9 mouse cellular contexts compared by ENCODE assay signal in genomic region chr5:131007198-131007597, GRCm38 (mm10).
DNase-seq lines count a peak whose midpoint lies in the region; ATAC-seq and TF ChIP-seq lines count a peak whose summit lies in the region.
"Had no signal": no experiment of that assay in that cellular context is flagged by ENCODE, and none has a peak within 500 bp of the region (broad histone marks: within the 10 kb centered on the region; RNA-seq: fewer than 3 reads in every experiment).

No protein-coding gene starts in this region.

- no peak overlapping the region for H3K4me2 ChIP-seq in hindbrain, embryonic 13.5 days
- no peak overlapping the region for H3K4me2 ChIP-seq in hindbrain, embryonic 11.5 days (replicated peaks; ENCODE audit: low read depth, low read length)
- H3K4me2 ChIP-seq in intestine, embryonic 16.5 days (ENCODE audit: low read depth, low read length), result no peak overlapping the region
- H3K4me2 ChIP-seq: embryonic facial prominence, embryonic 15.5 days had no signal

- no peaks in the 10 kb centered on the region for H3K27me3 ChIP-seq in hindbrain, embryonic 13.5 days
- H3K27me3 ChIP-seq in hindbrain, embryonic 11.5 days (ENCODE audit: control insufficient read depth, insufficient read depth, low read length), result no peaks in the 10 kb centered on the region
- no peaks in the 10 kb centered on the region for H3K27me3 ChIP-seq in intestine, embryonic 16.5 days (replicated peaks; ENCODE audit: control insufficient read depth, insufficient read depth, low read length)
- H3K27me3 ChIP-seq: embryonic facial prominence, embryonic 15.5 days had no signal

- WGBS in hindbrain, embryonic 13.5 days, result 59% methylated on average over 7 of the region's 7 CpGs
- 84% methylated on average over 7 of the region's 7 CpGs for WGBS in hindbrain, embryonic 11.5 days
- 78% methylated on average over 7 of the region's 7 CpGs for WGBS in intestine, embryonic 16.5 days

- 0 out of 2 replicates have a peak, but pooled peaks cover 3% of the 10 kb centered on the region for H3K4me1 ChIP-seq in hindbrain, embryonic 13.5 days (replicated peaks)
- no peaks in the 10 kb centered on the region for H3K4me1 ChIP-seq in hindbrain, embryonic 11.5 days (replicated peaks; ENCODE audit: control insufficient read depth, insufficient read depth, low read length)
- no peaks in the 10 kb centered on the region for H3K4me1 ChIP-seq in intestine, embryonic 16.5 days (ENCODE audit: control insufficient read depth, insufficient read depth, low read length)
- H3K4me1 ChIP-seq: embryonic facial prominence, embryonic 15.5 days had no signal

- ATAC-seq in hindbrain, embryonic 13.5 days (ENCODE audit: low FRiP score), result peak; percentile 57
- no peak for ATAC-seq in hindbrain, embryonic 11.5 days (ENCODE audit: low FRiP score)
- ATAC-seq in intestine, embryonic 16.5 days, result no peak

- H3K36me3 ChIP-seq in hindbrain, embryonic 13.5 days, result 0 out of 2 replicates have a peak, but pooled peaks cover 3% of the 10 kb centered on the region
- no peaks in the 10 kb centered on the region for H3K36me3 ChIP-seq in hindbrain, embryonic 11.5 days (ENCODE audit: control insufficient read depth, insufficient read depth, low read length)
- no peaks in the 10 kb centered on the region for H3K36me3 ChIP-seq in intestine, embryonic 16.5 days (ENCODE audit: control insufficient read depth, insufficient read depth, low read length)
- H3K36me3 ChIP-seq: embryonic facial prominence, embryonic 15.5 days had no signal

- no peak for TF ChIP-seq CTCF in layer of hippocampus, adult 2 months (conservative IDR thresholded peaks at IDR 0.05)

- no peak overlapping the region for H3K27ac ChIP-seq in hindbrain, embryonic 13.5 days
- no peak overlapping the region for H3K27ac ChIP-seq in hindbrain, embryonic 11.5 days (ENCODE audit: low read depth, low read length)
- peak overlapping the region; percentile 85 for H3K27ac ChIP-seq in layer of hippocampus, adult 2 months
- no peak overlapping the region for H3K27ac ChIP-seq in intestine, embryonic 16.5 days (ENCODE audit: low read length)
- H3K27ac ChIP-seq: embryonic facial prominence, embryonic 15.5 days had no signal

- H3K4me3 ChIP-seq in hindbrain, embryonic 13.5 days, result no peak overlapping the region
- H3K4me3 ChIP-seq in hindbrain, embryonic 11.5 days (ENCODE audit: low read depth, low read length), result no peak overlapping the region
- H3K4me3 ChIP-seq in layer of hippocampus, adult 2 months, result no peak overlapping the region
- H3K4me3 ChIP-seq in intestine, embryonic 16.5 days (ENCODE audit: low read length), result no peak overlapping the region
- H3K4me3 ChIP-seq: embryonic facial prominence, embryonic 15.5 days had no signal

- H3K9ac ChIP-seq in hindbrain, embryonic 13.5 days, result no peak overlapping the region
- H3K9ac ChIP-seq in hindbrain, embryonic 11.5 days (ENCODE audit: low read depth, low read length), result no peak overlapping the region
- H3K9ac ChIP-seq in intestine, embryonic 16.5 days (ENCODE audit: low read depth, low read length), result no peak overlapping the region
- H3K9ac ChIP-seq: embryonic facial prominence, embryonic 15.5 days had no signal

- no peak for DNase-seq in hindbrain, embryonic 11.5 days (ENCODE audit: low spot score)
- peak; percentile 40 to 85 for DNase-seq in cerebellum, postnatal 4 days (ENCODE audit: low spot score in 2 of 2)
- peak; percentile 76 to 88 for DNase-seq in layer of hippocampus, adult 2 months (ENCODE audit: low spot score in 2 of 2)
- peak; percentile 87 to 89 for DNase-seq in right cerebral cortex, postnatal 10 days (ENCODE audit: low spot score in 2 of 2)
- DNase-seq in adrenal gland, postnatal 4 days (ENCODE audit: low spot score in 2 of 2), result no peak
- no peak for DNase-seq in thymus, adult 18-20 months

- no peaks in the 10 kb centered on the region for H3K9me3 ChIP-seq in hindbrain, embryonic 13.5 days
- no peaks in the 10 kb centered on the region for H3K9me3 ChIP-seq in hindbrain, embryonic 11.5 days (ENCODE audit: control insufficient read depth, low read length)
- H3K9me3 ChIP-seq in intestine, embryonic 16.5 days (ENCODE audit: control insufficient read depth, low read length), result no peaks in the 10 kb centered on the region
- H3K9me3 ChIP-seq: embryonic facial prominence, embryonic 15.5 days had no signal

Comparison
In these comparisons a context has a peak if more than half of its experiments do, and no peak if none do; other contexts are left out.
1. DNase-seq: peak in cerebellum, postnatal 4 days (2 of 2), layer of hippocampus, adult 2 months (2 of 2) and right cerebral cortex, postnatal 10 days (2 of 2); none in hindbrain, embryonic 11.5 days (single experiment), adrenal gland, postnatal 4 days (0 of 2) and thymus, adult 18-20 months (0 of 2).